Mouse (Mus musculus) stomach, postnatal 0 days (tissue): ENCODE results near the gene Tcaf3.

ENCODE experiments used
- CTCF ChIP-seq: IDR thresholded peaks from 2 replicates; pipeline ENCODE4 v1.5.1; 2016; ENCODE audit warnings: antibody characterized with exemption, low read depth, mild to moderate bottlenecking, moderate library complexity
- EP300 ChIP-seq: optimal IDR thresholded peaks from 2 replicates; pipeline ENCODE3; 2016; ENCODE audit warnings: antibody characterized with exemption

GRCm38 (mm10) chr6:42546180-42546579 lies 51.3 kb downstream of the Tcaf3 start:
- TF ChIP-seq CTCF, result no peak
- TF ChIP-seq EP300, result no peak
